ENCODE assay signal across 11 mouse cellular contexts in genomic region chr6:99611866-99612265, GRCm38 (mm10). TPM values are rescaled to one million over a fixed set of nuclear protein-coding genes. Genes with fewer than 3 reads are reported as not detected.
DNase-seq lines count a peak whose midpoint lies in the region; ATAC-seq and TF ChIP-seq lines count a peak whose summit lies in the region.
"Had no signal": no experiment of that assay in that cellular context is flagged by ENCODE, and none has a peak within 500 bp of the region (broad histone marks: within the 10 kb centered on the region; RNA-seq: fewer than 3 reads in every experiment).

No protein-coding gene starts in this region.

- no peak for TF ChIP-seq POLR2A in ES-Bruce4 (IDR thresholded peaks at IDR 0.05; ENCODE audit: insufficient read depth, low read length)

- no peak for TF ChIP-seq EP300 in ES-Bruce4 (IDR thresholded peaks at IDR 0.05; ENCODE audit: insufficient read depth, low read depth, low read length)

- H3K36me3 ChIP-seq in lung, embryonic 14.5 days (ENCODE audit: insufficient read depth): no peaks in the 10 kb centered on the region
- no peaks in the 10 kb centered on the region for H3K36me3 ChIP-seq in ES-Bruce4 (ENCODE audit: control insufficient read depth, insufficient read depth, low read length, poor library complexity, severe bottlenecking)
- no peaks in the 10 kb centered on the region for H3K36me3 ChIP-seq in embryonic facial prominence, embryonic 10.5 days (replicated peaks)
- no peaks in the 10 kb centered on the region for H3K36me3 ChIP-seq in forebrain, embryonic 15.5 days
- H3K36me3 ChIP-seq: heart, embryonic 13.5 days had no signal

- H3K9ac ChIP-seq in lung, embryonic 14.5 days: no peak overlapping the region
- no peak overlapping the region for H3K9ac ChIP-seq in ES-Bruce4 (ENCODE audit: low read depth, poor library complexity, severe bottlenecking)
- no peak overlapping the region for H3K9ac ChIP-seq in forebrain, embryonic 15.5 days (replicated peaks)
- H3K9ac ChIP-seq: heart, embryonic 13.5 days had no signal

- WGBS in lung, embryonic 14.5 days: 41% methylated on average over 6 of the region's 6 CpGs
- WGBS in embryonic facial prominence, embryonic 10.5 days: 67% methylated on average over 6 of the region's 6 CpGs
- WGBS in forebrain, embryonic 15.5 days: 57% methylated on average over 6 of the region's 6 CpGs

- peaks cover 10% of the 10 kb centered on the region; the same call in 1 of the 2 replicates for H3K4me1 ChIP-seq in lung, embryonic 14.5 days (ENCODE audit: insufficient read depth)
- peaks cover 3% of the 10 kb centered on the region for H3K4me1 ChIP-seq in ES-Bruce4 (ENCODE audit: control insufficient read depth, insufficient read depth, low read length)
- H3K4me1 ChIP-seq in embryonic facial prominence, embryonic 10.5 days: peaks cover 59% of the 10 kb centered on the region
- peaks cover 9% of the 10 kb centered on the region for H3K4me1 ChIP-seq in forebrain, embryonic 15.5 days

- peak; percentile 75 for DNase-seq in heart, adult 11 months
- DNase-seq in heart, postnatal 4 days: no peak
- DNase-seq in lung, embryonic 14.5 days: no peak
- DNase-seq in lung, adult 18-20 months: no peak
- DNase-seq in embryonic facial prominence, embryonic 10.5 days (ENCODE audit: low spot score): no peak
- DNase-seq: layer of hippocampus, postnatal 36 days had no signal

- no peaks in the 10 kb centered on the region for H3K9me3 ChIP-seq in lung, embryonic 14.5 days (ENCODE audit: low read depth, low read length)
- H3K9me3 ChIP-seq in ES-Bruce4 (replicated peaks; ENCODE audit: control insufficient read depth, insufficient read depth, low read length, poor library complexity, severe bottlenecking): no peaks in the 10 kb centered on the region
- H3K9me3 ChIP-seq in embryonic facial prominence, embryonic 10.5 days: no peaks in the 10 kb centered on the region
- H3K9me3 ChIP-seq in forebrain, embryonic 15.5 days: no peaks in the 10 kb centered on the region
- H3K9me3 ChIP-seq: heart, embryonic 13.5 days had no signal

- no peak for ATAC-seq in lung, embryonic 14.5 days (ENCODE audit: insufficient read depth)
- ATAC-seq in frontal cortex, adult (ENCODE audit: low TSS enrichment): no peak
- no peak for ATAC-seq in forebrain, embryonic 15.5 days (replicated peaks)
- ATAC-seq: forebrain, embryonic 14.5 days had no signal

- no peak overlapping the region for H3K4me3 ChIP-seq in lung, embryonic 14.5 days (ENCODE audit: low read depth, low read length)
- no peak overlapping the region for H3K4me3 ChIP-seq in ES-Bruce4 (ENCODE audit: low read depth, low read length)
- H3K4me3 ChIP-seq in embryonic facial prominence, embryonic 10.5 days: no peak overlapping the region
- H3K4me3 ChIP-seq in forebrain, embryonic 15.5 days: no peak overlapping the region
- H3K4me3 ChIP-seq: heart, embryonic 13.5 days had no signal

- H3K4me2 ChIP-seq in lung, embryonic 14.5 days: no peak overlapping the region
- no peak overlapping the region for H3K4me2 ChIP-seq in forebrain, embryonic 15.5 days (replicated peaks)
- H3K4me2 ChIP-seq: heart, embryonic 13.5 days had no signal

- peak; percentile 37 for TF ChIP-seq CTCF in lung, embryonic 14.5 days (IDR thresholded peaks at IDR 0.05; ENCODE audit: low read depth)
- TF ChIP-seq CTCF in ES-Bruce4 (IDR thresholded peaks at IDR 0.05; ENCODE audit: low read depth, low read length): peak; percentile 21

- H3K27ac ChIP-seq in lung, embryonic 14.5 days (ENCODE audit: low read depth): no peak overlapping the region
- no peak overlapping the region for H3K27ac ChIP-seq in ES-Bruce4 (ENCODE audit: insufficient read depth, low read length)
- H3K27ac ChIP-seq in embryonic facial prominence, embryonic 10.5 days (replicated peaks): peak overlapping the region; percentile 57; the same call in 1 of the 2 replicates
- H3K27ac ChIP-seq in forebrain, embryonic 15.5 days (replicated peaks): no peak overlapping the region
- H3K27ac ChIP-seq: heart, embryonic 13.5 days had no signal

- H3K27me3 ChIP-seq in lung, embryonic 14.5 days (ENCODE audit: insufficient read depth, low read length): no peaks in the 10 kb centered on the region
- H3K27me3 ChIP-seq in ES-Bruce4 (ENCODE audit: control insufficient read depth, insufficient read depth, low read length, poor library complexity, severe bottlenecking): no peaks in the 10 kb centered on the region
- peaks cover 21% of the 10 kb centered on the region for H3K27me3 ChIP-seq in embryonic facial prominence, embryonic 10.5 days (replicated peaks; ENCODE audit: low read depth, poor library complexity, severe bottlenecking)
- H3K27me3 ChIP-seq in forebrain, embryonic 15.5 days: no peaks in the 10 kb centered on the region
- H3K27me3 ChIP-seq: heart, embryonic 13.5 days had no signal

RNA-seq across cellular contexts. Expression of gene Eif4e3, which starts 54.7 kb away (rescaled TPM):
- 10 to 100 TPM; 17.6 to 20.4 TPM for total RNA-seq in heart, postnatal 4 days (2021)
- 27.4 and 27.8 TPM in 2 replicates for polyA plus RNA-seq in lung, embryonic 14.5 days (2014; fragmentation: Nextera tagmentation; extraction: Ambion mirVana)
- 6.4 and 8.6 TPM in 2 replicates for polyA plus RNA-seq in ES-Bruce4 (2011; ENCODE audit: insufficient read depth, insufficient read length, low read depth, missing spikeins)
- polyA plus RNA-seq in embryonic facial prominence, embryonic 10.5 days (2016; fragmentation: Nextera tagmentation; extraction: Ambion mirVana): 14.2 and 16.5 TPM in 2 replicates
- polyA plus RNA-seq in forebrain, embryonic 15.5 days (2015; fragmentation: Nextera tagmentation; extraction: Ambion mirVana): 9.9 and 10.0 TPM in 2 replicates

RNA-seq across cellular contexts. Expression of gene Gm20696, which starts 54.7 kb away (rescaled TPM):
- 1 to 10 TPM; 2.5 to 3.4 TPM for total RNA-seq in heart, postnatal 4 days (2021)
- 6.5 and 7.3 TPM in 2 replicates for polyA plus RNA-seq in lung, embryonic 14.5 days (2014; fragmentation: Nextera tagmentation; extraction: Ambion mirVana)
- polyA plus RNA-seq in ES-Bruce4 (2011; ENCODE audit: insufficient read depth, insufficient read length, low read depth, missing spikeins): 0.24 TPM in 1 of 2 replicates, not detected in the other
- 3.1 and 4.5 TPM in 2 replicates for polyA plus RNA-seq in embryonic facial prominence, embryonic 10.5 days (2016; fragmentation: Nextera tagmentation; extraction: Ambion mirVana)
- polyA plus RNA-seq in forebrain, embryonic 15.5 days (2015; fragmentation: Nextera tagmentation; extraction: Ambion mirVana): 5.7 and 5.8 TPM in 2 replicates
